Mouse (Mus musculus) E14TG2a.4 (cell line): ENCODE measurements around the gene Fgfbp3.

Source experiments
- CTCF ChIP-seq: conservative IDR thresholded peaks from 2 replicates; pipeline ENCODE4 v1.5.1; 2014; ENCODE audit warnings: low read length
- NANOG ChIP-seq: IDR thresholded peaks from 2 replicates; pipeline ENCODE4 v1.6.1; 2014; ENCODE audit warnings: borderline replicate concordance, low read length, mixed read lengths
- POU5F1 ChIP-seq: IDR thresholded peaks from 2 replicates; pipeline ENCODE4 v1.6.1; 2014; ENCODE audit warnings: low read length, borderline replicate concordance

DNA sequence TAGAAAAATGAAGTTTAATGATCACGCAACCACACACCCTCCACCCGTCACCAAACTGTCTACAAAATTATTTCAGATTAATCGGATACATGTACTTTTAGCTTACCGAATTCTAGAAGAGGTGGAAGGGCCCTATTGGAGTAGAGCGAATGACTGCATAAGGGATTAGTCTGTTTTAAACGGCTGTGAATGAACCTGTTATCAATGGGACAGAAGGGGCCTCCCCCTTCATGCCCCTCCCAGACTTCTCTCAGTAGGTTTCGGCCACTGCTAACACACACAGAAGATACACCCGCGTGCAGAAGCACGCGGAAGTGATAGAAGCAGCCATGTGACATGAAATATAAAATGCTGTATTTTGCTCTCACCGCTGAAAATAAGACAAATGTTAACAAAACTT, at the start of gene Fgfbp3:
- TF ChIP-seq CTCF, result no peak
- no peak for TF ChIP-seq NANOG
- no peak for TF ChIP-seq POU5F1
